Mouse (Mus musculus): ENCODE data around the gene Ptges3.
A peak's percentile ranks its signal among the peaks of the same experiment; 100 is the strongest.
"Not testable (repeated sequence)": the region's sequence is repeated elsewhere in the genome, so short reads cannot be mapped to it uniquely, and the experiment has no call there.

Gene Ptges3

DNA sequence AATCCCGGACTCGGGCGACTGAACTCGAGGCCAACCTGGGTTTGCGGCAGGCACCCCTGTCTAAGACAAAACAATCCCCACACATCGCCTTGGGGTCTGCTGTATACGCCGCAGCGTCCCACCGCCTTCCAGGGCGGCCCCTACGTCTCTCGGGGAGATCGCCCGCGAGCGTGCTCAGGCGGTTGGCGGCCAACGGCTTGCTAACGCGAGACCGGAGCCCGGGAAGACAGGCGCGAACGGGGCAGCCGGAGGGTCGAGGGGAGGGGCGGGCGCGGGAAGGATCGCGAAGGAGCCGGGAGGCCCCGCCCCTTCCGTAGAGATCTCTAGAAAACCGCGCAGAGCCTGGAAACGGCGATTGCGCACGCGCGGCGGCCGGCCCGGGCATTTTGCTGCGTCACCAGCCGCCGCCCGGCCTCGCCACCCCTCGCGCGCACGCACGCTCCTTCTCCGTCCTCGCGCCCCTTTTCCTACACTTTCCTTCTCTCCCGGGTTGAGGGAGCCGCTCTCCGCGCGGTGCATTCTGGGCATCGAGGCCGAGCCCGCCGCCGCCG lies at the start of gene Ptges3:
Ptges3 (plus strand) TSS at position 354 of the 551 bp plus-strand sequence.
- DNase-seq, result peak; percentile 96

DNA sequence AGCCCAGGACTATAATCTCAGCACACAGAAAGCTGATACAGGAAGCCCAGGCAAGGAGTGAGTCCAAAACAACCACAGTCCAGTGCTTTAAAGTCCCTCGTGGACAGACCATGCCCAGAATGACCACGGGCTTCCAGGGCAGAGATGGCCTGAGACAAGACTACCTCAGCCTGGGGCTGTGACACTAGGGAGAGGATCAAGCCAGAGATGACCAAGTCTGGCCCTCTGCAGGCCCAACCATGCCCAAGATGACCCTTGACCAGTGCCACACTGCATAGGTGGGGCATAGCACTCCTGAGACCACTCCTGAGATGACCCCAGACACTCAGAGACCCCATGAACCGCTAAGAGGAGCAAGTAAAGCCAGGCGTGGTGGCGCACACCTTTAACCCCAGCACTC lies 49.0 kb upstream of the Ptges3 start:
- no peak for DNase-seq

DNA sequence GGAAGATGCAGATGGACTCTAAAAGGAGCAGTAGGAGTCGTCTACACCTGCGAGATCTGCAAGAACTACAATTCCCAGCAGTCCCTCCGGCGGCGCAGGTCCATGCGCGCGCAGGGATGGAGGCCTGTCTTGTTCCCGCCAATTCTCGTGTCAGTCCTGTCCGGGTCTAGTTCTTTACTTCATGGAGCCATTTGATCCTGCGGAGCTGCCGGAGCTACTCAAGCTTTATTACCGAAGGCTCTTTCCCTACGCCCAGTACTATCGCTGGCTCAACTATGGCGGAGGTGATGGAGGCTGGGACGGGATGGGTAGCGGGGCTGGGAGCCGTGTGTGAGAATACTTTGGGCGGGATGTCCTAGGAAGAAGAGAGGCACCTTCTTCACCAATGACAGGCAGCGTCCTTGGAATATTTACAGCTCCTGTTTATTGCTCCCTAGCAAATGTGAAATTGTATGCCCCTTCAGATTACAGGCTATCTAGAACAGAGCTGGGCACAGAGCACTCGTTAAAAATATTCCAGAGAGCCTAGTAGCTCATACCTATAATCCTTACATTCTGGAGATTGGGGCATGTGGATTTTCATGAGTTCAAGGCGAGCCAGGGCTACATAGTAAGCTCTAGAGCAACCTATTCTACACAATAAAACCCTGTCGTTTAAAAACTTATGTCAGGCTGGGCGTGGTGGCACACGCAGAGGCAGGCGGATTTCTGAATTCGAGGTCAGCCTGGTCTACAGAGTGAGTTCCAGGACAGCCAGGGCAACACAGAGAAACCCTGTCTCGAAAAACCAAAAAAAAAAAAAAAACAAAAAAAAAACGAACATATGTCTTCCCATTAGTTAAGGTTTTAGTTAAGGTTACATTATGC lies 43.5 kb upstream of the Ptges3 start, which contains the start of gene Prim1:
Prim1 (plus strand) TSS at position 101 of the 867 bp plus-strand sequence.
- DNase-seq, result peak; percentile 87

DNA sequence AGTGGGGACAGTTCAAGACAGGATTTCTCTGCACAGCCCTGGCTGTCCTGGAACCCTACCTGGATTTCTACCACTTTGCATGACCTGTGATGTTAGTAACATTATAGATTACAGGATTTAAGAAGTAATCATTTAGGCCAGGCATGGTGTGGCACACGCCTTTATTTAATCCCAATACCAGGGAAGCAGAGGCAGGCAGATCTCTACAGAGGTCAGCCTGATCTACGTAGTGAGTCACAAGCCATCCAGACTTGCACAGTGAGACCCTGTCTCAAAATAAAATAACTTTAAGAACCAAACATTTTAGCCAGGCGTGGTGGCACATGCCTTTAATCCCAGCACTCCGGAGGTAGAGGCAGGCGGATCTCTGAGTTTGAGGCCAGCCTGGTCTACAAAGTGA lies 36.6 kb upstream of the Ptges3 start:
- no peak for DNase-seq

DNA sequence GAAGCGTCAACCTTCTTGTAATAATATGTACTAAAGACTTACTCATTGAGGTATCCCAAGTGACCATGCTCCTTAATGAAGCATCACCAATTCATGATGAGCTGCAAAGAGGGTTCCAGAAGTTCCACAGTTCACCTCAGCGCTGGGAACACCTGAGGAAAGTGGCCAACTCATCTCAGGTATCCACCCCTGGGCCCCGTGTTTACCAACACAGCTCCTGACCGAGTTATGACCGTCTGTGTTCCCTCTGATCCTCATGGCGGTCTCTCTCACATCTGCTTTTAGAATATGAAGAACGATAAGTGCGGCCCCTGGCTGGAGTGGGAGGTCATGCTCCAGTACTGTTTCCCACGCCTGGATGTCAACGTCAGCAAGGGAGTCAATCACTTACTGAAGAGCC lies 35.3 kb upstream of the Ptges3 start:
- DNase-seq, result no peak

DNA sequence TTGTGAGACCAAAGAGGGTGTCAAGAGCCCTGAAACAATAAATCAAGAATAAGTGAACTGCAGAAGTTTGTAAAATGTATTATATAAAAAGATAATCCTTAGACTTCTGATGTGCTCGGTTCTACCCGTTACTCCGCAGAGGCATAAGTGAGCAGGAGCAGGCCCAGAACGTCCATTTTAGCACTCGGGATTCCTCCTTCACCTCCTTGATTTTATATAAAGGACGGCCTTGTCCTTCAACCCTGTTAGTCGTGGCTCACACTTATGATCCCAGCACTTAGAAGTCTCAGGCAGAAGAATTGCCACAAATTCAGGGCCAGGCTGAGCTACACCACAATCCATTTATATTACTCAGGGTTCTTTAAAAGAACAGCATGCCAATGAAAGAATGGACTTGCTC lies 28.8 kb upstream of the Ptges3 start:
- DNase-seq, result no peak

DNA sequence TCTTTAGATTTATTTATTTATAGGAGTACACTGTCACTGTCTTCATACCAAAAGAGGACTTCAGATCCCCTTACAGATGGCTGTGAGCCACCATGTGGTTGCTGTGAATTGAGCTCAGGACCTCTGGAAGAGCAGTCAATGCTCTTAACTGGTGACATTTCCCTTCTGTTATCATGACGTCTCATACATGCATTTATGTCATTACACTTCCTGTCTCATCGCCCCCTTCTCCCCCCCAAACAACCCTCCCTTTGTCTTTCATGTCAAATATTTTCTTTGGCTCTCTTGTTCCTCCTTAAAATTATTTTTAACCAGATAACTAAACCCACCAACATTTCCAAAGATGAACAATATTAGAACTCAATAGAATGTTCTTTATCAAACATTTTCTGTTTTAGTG lies 27.9 kb upstream of the Ptges3 start:
- DNase-seq, result no peak

DNA sequence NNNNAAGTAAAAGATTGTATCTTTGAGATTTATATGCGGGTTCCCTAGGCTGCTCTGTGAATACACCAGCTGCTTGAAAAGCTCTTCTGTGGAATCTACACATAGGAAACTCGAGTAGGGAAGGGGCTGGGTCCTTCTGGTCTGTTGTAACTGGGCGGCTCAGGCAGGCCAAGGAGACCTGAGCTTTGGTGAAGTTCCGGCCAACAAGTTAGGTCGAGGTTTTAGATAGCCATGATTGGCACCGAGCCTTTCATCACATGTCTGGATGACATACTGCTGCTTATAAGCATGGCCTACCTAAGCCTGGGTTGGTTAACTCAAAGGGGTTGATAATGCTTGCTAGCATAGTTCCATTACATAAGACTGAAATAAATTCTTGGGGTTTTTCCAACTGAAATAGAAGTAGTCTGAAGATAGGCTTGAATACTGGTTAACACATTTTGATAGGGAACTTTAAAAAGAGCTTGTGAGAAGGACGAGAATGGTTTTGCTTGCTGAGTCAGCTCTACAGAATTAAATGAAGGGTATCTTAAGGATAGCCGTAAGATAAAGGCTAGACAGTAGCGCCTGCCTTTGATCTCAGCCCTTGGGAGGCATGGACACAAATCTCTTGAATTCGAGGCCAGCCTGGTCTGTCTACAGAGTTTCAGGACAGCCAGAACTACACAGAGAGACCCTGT lies 21.9 kb upstream of the Ptges3 start:
- no peak for DNase-seq

DNA sequence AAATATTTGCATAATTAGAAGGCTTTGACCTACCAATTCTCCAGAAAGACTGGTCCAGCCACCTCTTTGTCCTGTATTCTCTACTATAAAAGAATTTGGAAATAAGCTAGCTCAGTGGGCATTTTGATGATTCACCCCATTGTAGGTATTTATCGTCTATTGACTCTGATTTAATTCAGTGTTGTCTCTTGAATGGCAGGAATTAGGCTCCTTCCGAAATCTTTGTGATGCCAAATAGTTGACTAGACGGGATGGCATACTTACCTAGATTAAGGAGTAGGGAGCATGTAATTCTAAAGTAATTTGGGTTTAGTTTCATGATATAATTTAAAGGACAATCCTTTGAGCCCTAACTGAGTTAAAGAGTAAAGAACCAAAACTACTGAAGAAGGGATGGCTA lies 20.8 kb upstream of the Ptges3 start:
- no peak for DNase-seq

DNA sequence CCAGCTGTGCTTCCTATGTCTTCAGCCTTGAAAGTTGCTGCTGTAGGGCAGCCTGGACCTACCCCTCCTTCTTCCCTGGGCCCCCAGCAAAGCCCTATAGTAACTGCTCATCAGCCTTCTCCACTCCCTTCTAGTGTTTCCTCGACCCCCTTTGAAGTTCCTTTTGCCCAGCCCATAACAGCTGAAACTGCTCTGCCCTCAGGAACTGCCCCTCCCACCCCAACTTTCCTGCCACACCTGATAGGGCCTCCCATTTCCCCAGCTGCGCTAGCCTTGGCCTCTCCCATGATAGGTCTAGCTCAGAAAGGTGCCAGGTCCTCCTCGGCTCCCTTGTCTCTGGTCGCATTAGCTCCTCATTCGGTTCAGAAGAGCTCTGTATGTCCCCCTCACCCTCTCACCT lies 19.6 kb upstream of the Ptges3 start:
- DNase-seq, result peak; percentile 47

DNA sequence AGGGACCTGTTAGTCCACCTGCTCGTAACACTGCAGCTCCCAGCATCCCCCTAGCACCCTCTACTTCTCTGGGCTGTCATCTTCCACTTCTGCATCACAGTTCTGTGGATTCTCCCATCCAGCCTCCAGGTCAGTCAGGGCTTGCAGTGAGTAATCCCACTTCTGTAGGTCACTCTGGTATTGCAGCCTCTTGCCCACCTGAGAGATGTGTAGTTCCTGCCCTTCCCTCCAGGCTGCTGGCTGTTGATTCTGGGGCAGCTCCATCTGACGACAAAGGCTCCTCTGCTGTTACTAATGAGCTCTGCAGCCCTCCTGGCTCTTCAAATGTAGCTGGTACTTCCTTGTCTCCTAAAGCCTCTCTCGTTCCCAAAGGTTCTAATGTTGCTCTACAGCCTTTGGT lies 18.9 kb upstream of the Ptges3 start:
- DNase-seq, result no peak

DNA sequence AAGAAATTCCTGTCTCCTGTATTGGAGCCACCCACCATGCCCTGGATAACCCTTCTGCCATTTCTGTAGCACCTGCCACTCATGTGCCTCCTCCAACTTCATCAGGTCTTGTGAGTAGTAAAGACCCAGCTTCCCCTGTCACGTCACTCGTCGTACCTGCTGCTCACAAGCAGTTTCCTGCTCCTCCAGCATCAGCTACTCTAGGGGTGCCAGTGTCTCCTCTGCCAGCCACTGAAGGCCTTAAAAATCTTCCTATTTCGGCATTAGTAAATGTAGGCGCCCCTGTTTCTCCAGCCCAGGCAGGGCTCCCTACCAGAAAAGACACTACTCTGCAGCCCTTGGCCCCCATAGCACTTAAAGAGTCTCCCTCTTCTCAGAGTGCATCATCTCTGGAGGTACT lies 18.5 kb upstream of the Ptges3 start:
- DNase-seq, result no peak

DNA sequence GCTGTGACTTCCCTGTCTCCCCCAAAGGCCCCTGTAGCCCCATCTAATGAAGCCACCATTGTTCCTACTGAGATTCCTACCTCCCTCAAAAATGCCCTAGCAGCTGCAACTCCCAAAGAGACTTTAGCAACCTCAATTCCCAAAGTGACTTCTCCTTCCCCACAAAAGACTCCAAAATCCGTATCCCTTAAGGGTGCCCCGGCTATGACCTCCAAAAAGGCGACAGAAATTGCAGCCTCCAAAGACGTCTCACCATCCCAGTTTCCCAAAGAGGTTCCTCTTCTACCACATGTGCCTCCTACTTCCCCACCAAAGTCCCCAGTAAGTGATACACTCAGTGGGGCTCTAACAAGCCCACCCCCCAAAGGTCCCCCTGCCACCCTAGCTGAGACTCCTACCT lies 17.1 kb upstream of the Ptges3 start:
- DNase-seq, result no peak

DNA sequence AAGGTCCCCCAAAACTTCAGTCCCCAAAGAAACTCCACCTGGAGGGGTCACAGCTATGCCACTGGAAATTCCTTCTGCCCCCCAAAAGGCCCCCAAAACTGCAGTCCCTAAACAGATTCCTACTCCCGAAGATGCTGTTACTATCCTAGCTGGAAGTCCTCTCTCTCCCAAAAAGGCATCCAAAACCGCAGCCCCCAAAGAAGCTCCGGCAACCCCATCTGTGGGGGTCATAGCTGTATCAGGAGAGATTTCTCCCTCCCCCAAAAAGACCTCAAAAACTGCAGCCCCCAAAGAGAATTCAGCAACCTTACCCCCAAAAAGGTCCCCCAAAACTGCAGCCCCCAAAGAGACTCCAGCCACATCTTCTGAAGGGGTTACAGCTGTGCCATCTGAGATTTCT lies 16.3 kb upstream of the Ptges3 start:
- DNase-seq, result no peak

DNA sequence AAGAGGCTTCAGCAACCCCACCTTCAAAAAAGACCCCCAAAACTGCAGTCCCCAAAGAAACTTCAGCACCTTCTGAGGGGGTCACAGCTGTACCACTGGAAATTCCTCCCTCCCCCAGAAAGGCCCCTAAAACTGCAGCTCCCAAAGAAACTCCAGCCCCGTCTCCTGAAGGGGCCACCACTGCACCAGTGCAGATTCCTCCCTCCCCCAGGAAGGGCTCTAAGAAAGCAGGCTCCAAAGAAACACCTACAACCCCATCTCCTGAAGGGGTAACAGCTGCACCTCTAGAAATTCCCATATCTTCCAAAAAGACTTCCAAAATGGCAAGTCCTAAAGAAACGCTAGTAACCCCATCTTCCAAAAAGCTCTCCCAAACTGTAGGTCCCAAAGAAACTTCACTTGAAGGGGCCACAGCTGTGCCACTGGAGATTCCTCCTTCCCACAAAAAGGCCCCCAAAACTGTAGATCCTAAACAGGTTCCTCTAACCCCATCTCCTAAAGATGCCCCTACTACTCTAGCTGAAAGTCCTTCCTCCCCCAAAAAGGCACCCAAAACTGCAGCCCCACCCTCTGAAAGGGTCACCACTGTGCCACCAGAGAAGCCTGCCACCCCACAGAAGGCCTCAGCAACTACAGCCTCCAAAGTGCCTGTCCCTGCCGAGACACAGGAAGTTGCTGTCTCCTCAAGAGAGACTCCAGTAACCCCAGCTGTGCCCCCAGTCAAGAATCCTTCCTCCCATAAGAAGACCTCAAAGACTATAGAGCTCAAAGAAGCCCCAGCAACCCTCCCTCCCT lies 15.5 kb upstream of the Ptges3 start:
- DNase-seq, result peak; percentile 33

DNA sequence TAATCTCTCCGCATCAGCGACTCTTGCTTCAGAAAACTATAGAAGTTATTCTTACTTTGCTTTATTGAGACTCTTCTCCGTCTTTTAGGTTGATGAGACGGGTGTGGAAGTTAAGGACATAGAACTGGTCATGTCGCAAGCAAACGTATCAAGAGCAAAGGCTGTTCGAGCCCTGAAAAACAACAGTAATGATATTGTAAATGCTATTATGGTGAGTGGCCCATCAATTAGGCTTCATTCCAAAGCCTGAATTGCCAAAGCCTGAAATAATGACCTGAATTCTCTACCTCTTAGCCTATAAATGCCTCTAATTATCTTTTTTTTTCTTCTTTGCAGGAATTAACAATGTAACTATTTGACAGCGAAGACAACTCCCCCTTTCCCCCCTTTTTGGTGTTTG lies 10.6 kb upstream of the Ptges3 start:
- DNase-seq, result no peak

DNA sequence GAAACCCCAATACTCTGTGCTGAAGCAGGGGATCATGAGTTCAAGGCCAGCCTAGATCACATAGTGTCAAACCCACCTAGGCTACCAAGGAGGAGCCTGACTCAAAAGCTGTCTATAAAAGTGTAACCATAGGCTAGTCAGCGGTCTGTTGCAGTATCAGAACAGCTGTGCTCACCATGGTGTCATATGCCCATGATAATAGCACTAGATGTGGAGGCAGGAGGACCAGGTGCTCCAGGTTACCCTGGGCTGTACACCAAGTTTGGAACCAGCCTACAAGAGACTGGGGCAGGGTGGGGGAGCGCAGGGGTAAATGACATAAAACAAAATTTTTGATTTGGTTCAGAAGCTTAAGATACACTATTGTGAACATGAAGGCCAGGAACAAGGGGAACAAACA lies 9.0 kb upstream of the Ptges3 start:
- no peak for DNase-seq

DNA sequence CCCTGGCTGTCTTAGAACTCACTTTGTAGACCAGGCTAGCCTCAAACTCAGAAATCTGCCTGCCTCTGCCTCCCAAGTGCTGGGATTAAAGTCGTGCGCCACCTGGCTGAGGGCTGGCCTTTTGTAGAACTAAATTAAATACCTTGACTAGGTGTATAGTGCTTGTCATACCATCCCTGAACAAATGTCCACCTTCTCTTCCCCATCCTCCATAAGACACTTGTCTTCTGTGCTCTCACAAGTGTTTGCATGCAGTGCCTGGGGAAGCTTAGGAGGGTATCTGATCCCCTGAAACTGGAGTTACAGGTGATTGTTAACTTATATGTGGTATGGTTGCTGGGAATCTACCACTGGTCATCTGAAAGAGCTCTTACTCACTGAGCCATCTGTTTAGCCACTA lies 8.4 kb upstream of the Ptges3 start:
- no peak for DNase-seq

DNA sequence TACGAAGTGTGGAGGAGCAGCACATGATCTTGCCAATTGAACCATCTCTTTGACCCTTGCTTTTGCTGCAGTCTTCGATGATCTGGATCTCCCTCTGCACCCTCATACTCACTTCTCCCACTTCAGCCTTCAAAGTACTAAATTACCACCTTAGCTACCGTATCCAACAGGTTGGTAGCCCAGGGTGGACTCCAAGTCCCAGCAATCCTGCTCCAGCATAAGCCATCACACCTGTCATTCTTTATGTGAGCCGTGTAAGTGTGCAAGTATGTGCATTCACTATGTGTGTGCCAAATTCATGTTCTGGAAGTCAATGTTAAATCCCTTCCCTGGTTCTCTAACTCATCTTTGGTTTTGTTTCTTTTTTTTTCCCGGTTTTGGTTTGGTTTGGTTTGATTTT lies 7.2 kb upstream of the Ptges3 start:
- DNase-seq, result no peak

DNA sequence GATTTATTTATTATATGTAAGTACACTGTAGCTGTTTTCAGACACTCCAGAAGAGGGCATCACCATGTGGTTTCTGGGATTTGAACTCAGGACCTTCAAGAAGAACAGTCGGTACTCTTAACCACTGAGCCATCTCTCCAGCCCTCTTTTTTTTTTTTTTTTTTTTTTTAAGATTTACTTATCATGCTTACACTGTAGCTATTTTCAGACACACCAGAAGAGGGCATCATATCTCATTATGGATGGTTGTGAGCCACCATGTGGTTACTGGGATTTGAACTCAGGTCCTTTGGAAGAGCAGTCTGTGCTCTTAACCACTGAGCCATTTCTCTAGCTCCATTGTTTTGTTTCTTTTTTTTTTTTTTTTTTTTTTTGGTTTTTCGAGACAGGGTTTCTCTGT lies 6.6 kb upstream of the Ptges3 start:
- DNase-seq, result not testable (repeated sequence)

DNA sequence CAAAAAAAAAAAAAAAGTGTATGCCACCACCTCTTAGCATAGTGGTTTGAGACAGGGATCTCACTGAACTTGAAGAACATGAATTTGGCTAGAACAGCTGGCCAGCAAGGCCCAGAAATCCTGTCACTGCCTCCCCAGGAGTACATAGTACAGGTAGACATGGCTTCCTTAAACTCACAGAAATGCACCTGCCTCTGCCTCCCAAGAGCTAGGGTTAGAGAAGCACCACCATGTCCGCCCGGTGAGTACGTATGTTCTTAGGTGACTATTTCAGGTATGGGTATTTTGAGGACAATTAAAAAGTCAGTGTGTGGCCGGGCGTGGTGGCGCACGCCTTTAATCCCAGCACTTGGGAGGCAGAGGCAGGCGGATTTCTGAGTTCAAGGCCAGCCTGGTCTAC lies 5.8 kb upstream of the Ptges3 start:
- DNase-seq, result no peak

DNA sequence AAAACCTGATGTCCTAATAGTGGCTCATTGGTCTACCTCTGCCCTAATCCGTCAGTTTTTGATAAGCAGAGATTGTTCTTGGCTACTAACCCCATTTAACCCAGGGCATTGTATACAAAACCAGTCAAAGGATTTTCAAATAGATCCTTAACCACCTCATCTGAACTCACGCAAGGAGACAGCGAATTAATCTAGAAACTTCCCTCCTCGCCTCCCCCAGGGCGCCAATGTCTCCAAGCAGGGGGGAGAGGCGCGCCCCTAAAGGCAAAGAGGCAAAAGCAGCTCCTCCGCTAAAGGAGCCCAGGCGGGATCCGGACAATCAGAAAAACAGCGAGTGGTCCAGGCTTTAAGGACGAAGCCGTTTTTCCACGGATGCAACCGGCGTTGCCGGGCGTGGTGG lies 570 bp upstream of the Ptges3 start:
- no peak for DNase-seq

Measured in thymus, postnatal 25 days (tissue).